Mouse (Mus musculus) E14TG2a.4 (cell line): ENCODE results near the gene Nin.
A peak's percentile ranks its signal among the peaks of the same experiment; 100 is the strongest.

Source experiments
- H3K27me3 ChIP-seq: 2 replicates; pipeline ENCODE4 v1.6.1; 2014; ENCODE audit warnings: low read length, control low read depth; ENCODE audit not compliant: insufficient read depth
- H3K36me3 ChIP-seq: 2 replicates; pipeline ENCODE4 v1.6.1; 2014; ENCODE audit warnings: low read length, control low read depth; ENCODE audit not compliant: insufficient read depth
- H3K4me1 ChIP-seq: replicated peaks from 2 replicates; pipeline ENCODE4 v1.6.1; 2014; ENCODE audit warnings: low read depth, low read length, control low read depth
- H3K4me3 ChIP-seq: replicated peaks from 2 replicates; pipeline ENCODE4 v1.5.1; 2014; ENCODE audit warnings: mild to moderate bottlenecking, low read length
- H3K9me3 ChIP-seq: 2 replicates; pipeline ENCODE4 v1.6.1; 2014; ENCODE audit warnings: low read length, control low read depth
- CTCF ChIP-seq: conservative IDR thresholded peaks from 2 replicates; pipeline ENCODE4 v1.5.1; 2014; ENCODE audit warnings: low read length
- NANOG ChIP-seq: IDR thresholded peaks from 2 replicates; pipeline ENCODE4 v1.6.1; 2014; ENCODE audit warnings: borderline replicate concordance, low read length, mixed read lengths
- POU5F1 ChIP-seq: IDR thresholded peaks from 2 replicates; pipeline ENCODE4 v1.6.1; 2014; ENCODE audit warnings: low read length, borderline replicate concordance

Nin gene

DNA sequence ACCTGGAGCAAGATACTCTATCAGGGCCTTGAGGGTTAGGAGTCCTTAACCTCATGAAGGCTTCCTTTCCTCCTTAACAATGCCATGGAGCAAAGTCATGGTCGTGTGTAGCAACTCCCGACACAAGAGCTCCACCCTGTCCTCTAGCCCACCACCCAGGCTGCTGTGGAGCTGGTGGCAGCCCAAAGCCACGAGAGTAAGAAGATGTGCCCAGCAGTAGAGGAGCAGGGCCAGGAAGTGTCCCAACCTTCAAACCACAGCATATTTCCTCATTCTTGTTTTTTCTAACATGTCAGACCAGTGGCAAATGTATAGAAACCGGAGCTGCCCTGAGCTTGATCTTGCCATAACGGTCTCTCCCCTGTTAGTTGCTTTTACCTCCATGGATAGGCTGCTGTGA lies 29.3 kb downstream of the Nin start:
- H3K4me3 ChIP-seq = no peak overlapping the region
- TF ChIP-seq POU5F1 = no peak
- no peak for TF ChIP-seq CTCF
- TF ChIP-seq NANOG = no peak
- no peaks in the 10 kb centered on the region for H3K9me3 ChIP-seq
- H3K27me3 ChIP-seq = no peaks in the 10 kb centered on the region
- no peaks in the 10 kb centered on the region for H3K4me1 ChIP-seq
- H3K36me3 ChIP-seq = no peaks in the 10 kb centered on the region

DNA sequence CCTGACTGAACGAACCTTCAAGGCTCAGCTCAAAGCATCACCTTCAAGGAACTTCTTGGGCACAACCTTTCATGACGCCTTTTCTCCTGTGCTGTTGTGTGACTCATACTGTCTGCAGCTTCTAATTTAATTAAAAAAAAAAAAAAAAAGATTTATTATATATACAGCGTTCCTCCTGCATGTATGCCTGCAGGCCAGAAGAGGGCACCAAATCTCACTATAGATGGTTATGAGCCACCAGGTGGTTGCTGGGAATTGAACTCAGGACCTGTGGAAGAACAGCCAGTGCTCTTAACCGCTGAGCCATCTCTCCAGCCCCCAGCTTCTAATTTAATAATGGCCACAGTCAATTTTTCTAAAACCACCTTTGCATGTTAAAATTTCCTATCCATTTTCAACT lies 29.8 kb downstream of the Nin start:
- no peaks in the 10 kb centered on the region for H3K4me1 ChIP-seq
- H3K36me3 ChIP-seq = no peaks in the 10 kb centered on the region
- H3K27me3 ChIP-seq = no peaks in the 10 kb centered on the region
- H3K9me3 ChIP-seq = no peaks in the 10 kb centered on the region
- H3K4me3 ChIP-seq = no peak overlapping the region
- TF ChIP-seq CTCF = peak; percentile 27
- TF ChIP-seq NANOG = no peak
- TF ChIP-seq POU5F1 = no peak

GRCm38 (mm10) chr12:70082935-70083532 lies 30.5 kb downstream of the Nin start:
- no peaks in the 10 kb centered on the region for H3K36me3 ChIP-seq
- H3K9me3 ChIP-seq = no peaks in the 10 kb centered on the region
- H3K4me3 ChIP-seq = no peak overlapping the region
- no peak for TF ChIP-seq POU5F1
- no peak for TF ChIP-seq CTCF
- no peak for TF ChIP-seq NANOG
- no peaks in the 10 kb centered on the region for H3K27me3 ChIP-seq
- no peaks in the 10 kb centered on the region for H3K4me1 ChIP-seq

DNA sequence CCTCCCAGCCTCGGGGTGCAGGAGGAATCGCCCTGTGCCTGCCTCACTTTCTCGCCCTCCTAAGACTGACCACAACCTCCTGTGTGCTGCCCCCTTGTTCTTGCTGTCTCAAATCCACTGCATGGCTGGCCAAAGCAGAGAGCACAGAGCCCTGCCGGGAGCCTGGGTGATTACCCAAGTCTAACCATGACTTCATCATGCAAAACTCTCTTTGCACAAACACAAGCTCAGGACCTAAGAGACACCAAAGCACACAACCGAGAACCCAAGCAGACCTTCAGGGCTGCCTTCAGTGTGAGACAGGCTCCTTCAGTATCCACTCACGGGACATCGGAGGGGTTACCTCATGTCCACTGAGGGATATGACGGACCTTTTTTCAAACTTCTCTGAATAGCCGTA lies 31.0 kb downstream of the Nin start:
- no peak overlapping the region for H3K4me3 ChIP-seq
- no peaks in the 10 kb centered on the region for H3K4me1 ChIP-seq
- no peaks in the 10 kb centered on the region for H3K36me3 ChIP-seq
- TF ChIP-seq NANOG = no peak
- TF ChIP-seq POU5F1 = no peak
- no peak for TF ChIP-seq CTCF
- H3K9me3 ChIP-seq = no peaks in the 10 kb centered on the region
- no peaks in the 10 kb centered on the region for H3K27me3 ChIP-seq

DNA sequence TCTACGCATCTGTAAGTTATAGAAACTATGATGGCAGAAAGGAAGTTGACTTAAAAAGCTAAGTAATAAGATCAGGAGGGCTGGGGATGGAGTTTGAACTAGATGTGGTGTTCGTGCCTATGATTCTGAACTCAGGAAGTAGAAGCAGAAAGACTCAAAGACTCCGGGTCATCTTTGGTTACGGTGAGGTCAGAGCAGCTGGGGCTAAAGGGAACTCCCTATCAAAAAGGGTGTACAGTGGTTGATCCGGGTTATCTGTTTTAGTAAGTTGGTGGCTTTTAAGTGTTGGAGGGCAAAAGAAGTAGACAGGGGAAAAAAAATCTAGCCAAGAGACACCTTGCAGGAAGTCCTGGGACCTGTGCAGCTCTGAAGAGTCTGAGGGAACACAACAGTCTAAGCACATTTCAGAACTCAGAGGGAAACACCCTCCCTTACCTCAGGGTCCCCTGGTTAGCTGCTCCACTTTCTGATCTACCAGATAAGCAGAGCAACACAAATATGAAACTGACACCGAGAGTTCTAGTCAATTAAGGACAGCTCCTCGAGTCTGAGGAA lies 35.0 kb downstream of the Nin start:
- H3K36me3 ChIP-seq = no peaks in the 10 kb centered on the region
- TF ChIP-seq POU5F1 (no peak), NANOG (no peak), CTCF (no peak)
- H3K4me1 ChIP-seq = no peaks in the 10 kb centered on the region
- no peaks in the 10 kb centered on the region for H3K9me3 ChIP-seq
- no peak overlapping the region for H3K4me3 ChIP-seq
- H3K27me3 ChIP-seq = no peaks in the 10 kb centered on the region

DNA sequence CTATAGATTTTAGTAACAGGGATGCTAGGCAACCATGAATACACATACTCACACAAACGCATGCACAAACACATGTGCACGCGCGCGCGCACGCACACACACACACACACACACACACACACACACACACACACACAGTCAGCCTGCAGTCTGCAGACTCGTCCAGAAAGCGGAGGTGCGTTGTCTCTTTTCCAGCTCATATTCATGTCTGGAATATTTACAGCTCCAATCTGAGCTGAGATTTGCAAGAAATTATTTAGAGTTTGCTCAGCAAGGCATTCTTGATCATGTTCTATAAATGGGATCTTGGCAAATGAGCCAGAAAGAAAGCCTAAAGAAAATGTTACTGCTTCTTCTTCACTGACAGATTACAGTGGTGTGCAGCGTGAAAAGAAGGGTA lies 37.0 kb downstream of the Nin start:
- Histone ChIP-seq H3K4me3 (no peak overlapping the region), H3K9me3 (no peaks in the 10 kb centered on the region), H3K4me1 (no peaks in the 10 kb centered on the region), H3K36me3 (no peaks in the 10 kb centered on the region), H3K27me3 (no peaks in the 10 kb centered on the region)
- TF ChIP-seq NANOG (no peak), POU5F1 (no peak), CTCF (no peak)

GRCm38 (mm10) chr12:70075001-70075400 lies 38.5 kb downstream of the Nin start:
- TF ChIP-seq CTCF (no peak), NANOG (no peak), POU5F1 (no peak)
- H3K4me1 ChIP-seq = no peaks in the 10 kb centered on the region
- H3K27me3 ChIP-seq = no peaks in the 10 kb centered on the region
- H3K36me3 ChIP-seq = no peaks in the 10 kb centered on the region
- H3K4me3 ChIP-seq = no peak overlapping the region
- no peaks in the 10 kb centered on the region for H3K9me3 ChIP-seq

DNA sequence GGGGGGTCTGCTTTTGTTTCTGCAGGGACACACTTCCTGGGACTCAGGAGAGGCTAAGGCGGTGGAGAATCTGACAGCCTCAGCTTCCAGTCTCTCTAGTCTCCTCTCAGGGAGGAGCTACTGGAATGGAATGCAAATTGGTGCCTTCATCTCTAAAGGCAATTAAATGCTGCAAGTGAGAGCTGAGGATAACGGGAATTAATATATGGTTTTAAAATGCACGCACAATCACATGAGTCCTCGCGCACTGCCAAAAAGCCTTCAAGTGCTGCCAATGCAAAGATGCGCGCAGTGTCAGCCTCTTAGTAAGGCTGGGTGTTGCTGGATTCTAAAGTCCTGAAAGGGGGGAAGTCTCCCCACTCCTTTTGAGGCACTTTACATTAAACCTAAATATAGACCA lies 42.6 kb downstream of the Nin start:
- H3K4me3 ChIP-seq = no peak overlapping the region

DNA sequence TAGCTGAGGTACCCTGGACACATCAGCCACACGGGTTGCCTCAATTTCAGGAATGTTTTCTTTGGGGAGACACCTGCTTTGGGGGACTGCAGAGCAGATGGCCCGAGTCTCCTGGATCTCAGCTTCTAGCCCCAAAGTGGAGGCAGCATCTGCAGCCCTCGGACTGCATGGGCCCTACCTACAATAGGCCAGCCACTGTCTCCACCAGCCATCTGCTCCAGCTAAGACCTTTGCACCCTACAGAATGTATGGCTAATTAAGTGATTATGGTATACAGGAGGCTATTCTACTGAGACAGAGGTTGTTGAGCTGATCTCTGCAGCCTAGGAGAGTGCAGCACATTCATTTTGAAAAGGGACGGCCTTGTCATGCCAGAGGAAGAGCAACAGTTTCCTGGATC lies 43.2 kb downstream of the Nin start:
- no peak overlapping the region for H3K4me3 ChIP-seq
- H3K36me3 ChIP-seq = no peaks in the 10 kb centered on the region
- H3K4me1 ChIP-seq = no peaks in the 10 kb centered on the region
- peaks cover 5% of the 10 kb centered on the region; the same call in 1 of the 2 replicates for H3K9me3 ChIP-seq
- no peak for TF ChIP-seq CTCF
- no peak for TF ChIP-seq POU5F1
- TF ChIP-seq NANOG = no peak
- no peaks in the 10 kb centered on the region for H3K27me3 ChIP-seq

More for the DNA sequence above, 42.6 kb downstream of the Nin start:
- H3K4me1 ChIP-seq = no peaks in the 10 kb centered on the region
- no peaks in the 10 kb centered on the region for H3K36me3 ChIP-seq
- no peaks in the 10 kb centered on the region for H3K9me3 ChIP-seq
- H3K27me3 ChIP-seq = no peaks in the 10 kb centered on the region
- no peak for TF ChIP-seq NANOG
